Mouse (Mus musculus): ENCODE data around the gene Dnah11.

- TF ChIP-seq CTCF (IDR thresholded peaks at IDR 0.05 in 2 of 3, conservative IDR thresholded peaks at IDR 0.05 in 1 of 3; ENCODE audit: control insufficient read depth in 1 of 3, insufficient read depth in 1 of 3, low read depth in 2 of 3, low read length in 3 of 3, poor library complexity in 1 of 3, severe bottlenecking in 1 of 3) (no peak), BHLHE40 (IDR thresholded peaks at IDR 0.05; ENCODE audit: borderline replicate concordance, low read depth, low read length) (no peak), MAZ (IDR thresholded peaks at IDR 0.05; ENCODE audit: low read depth, low read length) (no peak), POLR2A (IDR thresholded peaks at IDR 0.05; ENCODE audit: control insufficient read depth in 1 of 2, insufficient read depth in 1 of 2, low read depth in 1 of 2, low read length in 2 of 2, poor library complexity in 1 of 2) (no peak), SMC3 (IDR thresholded peaks at IDR 0.05; ENCODE audit: low read depth, low read length) (no peak), ZC3H11A (IDR thresholded peaks at IDR 0.05; ENCODE audit: low read depth, low read length) (no peak), UBTF (IDR thresholded peaks at IDR 0.05; ENCODE audit: borderline replicate concordance, insufficient read depth, low read depth, low read length) (no peak), HCFC1 (IDR thresholded peaks at IDR 0.05; ENCODE audit: low read depth, low read length) (no peak), USF1 (IDR thresholded peaks at IDR 0.05; ENCODE audit: low read depth, low read length) (no peak), CHD2 (IDR thresholded peaks at IDR 0.05; ENCODE audit: low read length) (no peak), SIN3A (IDR thresholded peaks at IDR 0.05; ENCODE audit: low read length) (no peak), ZNF384 (IDR thresholded peaks at IDR 0.05; ENCODE audit: low read depth, low read length) (no peak), GATA1 (IDR thresholded peaks at IDR 0.05; ENCODE audit: low read depth, low read length) (no peak), GABPA (IDR thresholded peaks at IDR 0.05; ENCODE audit: low read depth, low read length) (no peak)
Observed at GRCm38 (mm10) chr12:118104520-118104919, 94.3 kb downstream of the Dnah11 start.
